Mouse (Mus musculus) liver, adult 2 months (tissue): ENCODE measurements around the gene Gm13271.
"Not testable (repeated sequence)": the region's sequence is repeated elsewhere in the genome, so short reads cannot be mapped to it uniquely, and the experiment has no call there.

Experiments used
- CTCF ChIP-seq: fragments of 200-500 bp; IDR thresholded peaks from 2 replicates; pipeline ENCODE4 v1.5.1; 2011; ENCODE audit warnings: low read depth, low read length, control low read depth
- POLR2A ChIP-seq: fragments of 200-500 bp; IDR thresholded peaks from 2 replicates; pipeline ENCODE4 v1.6.1; 2011; ENCODE audit warnings: low read length, control low read depth; ENCODE audit not compliant: insufficient read depth; ENCODE audit errors: extremely low read depth

- TF ChIP-seq CTCF, POLR2A: not testable (repeated sequence)
Observed at GRCm38 (mm10) chr4:88791250-88791649, 36.6 kb downstream of the Gm13271 start, which contains the start of gene Gm13278.
